Mouse (Mus musculus) stomach, embryonic 15.5 days (tissue): ENCODE measurements around the gene Afp. TPM values are rescaled to one million over a fixed set of nuclear protein-coding genes. Genes with fewer than 3 reads are reported as not detected.
A peak's percentile ranks its signal among the peaks of the same experiment; 100 is the strongest.

Experiments used
- ATAC-seq: fragments of 200-750 bp; cut with Nextera tagmentation; 2 replicates; pipeline ENCODE4 v1.8.0; 2017; ENCODE audit warnings: low read depth, moderate number of reproducible peaks, moderate TSS enrichment; ENCODE audit not compliant: insufficient read depth, low FRiP score
- H3K27ac ChIP-seq: fragments of 300-500 bp; sonication (generic); 2 replicates; pipeline ENCODE4 v1.5.1; 2015; ENCODE audit warnings: mild to moderate bottlenecking, inconsistent platforms
- H3K27me3 ChIP-seq: fragments of 300-500 bp; sonication (generic); replicated peaks from 2 replicates; pipeline ENCODE4 v1.6.1; 2015; ENCODE audit warnings: inconsistent platforms
- H3K36me3 ChIP-seq: fragments of 300-500 bp; sonication (generic); 2 replicates; pipeline ENCODE4 v1.6.1; 2015; ENCODE audit warnings: inconsistent platforms
- H3K4me1 ChIP-seq: fragments of 300-500 bp; sonication (generic); 2 replicates; pipeline ENCODE4 v1.6.1; 2015; ENCODE audit warnings: inconsistent platforms
- H3K4me2 ChIP-seq: fragments of 300-500 bp; sonication (generic); 2 replicates; pipeline ENCODE4 v1.6.1; 2015; ENCODE audit warnings: mild to moderate bottlenecking, inconsistent platforms
- H3K4me3 ChIP-seq: fragments of 300-500 bp; sonication (generic); replicated peaks from 2 replicates; pipeline ENCODE4 v1.5.1; 2015; ENCODE audit warnings: inconsistent platforms
- H3K9ac ChIP-seq: fragments of 300-500 bp; sonication (generic); 2 replicates; pipeline ENCODE4 v1.6.1; 2015; ENCODE audit warnings: inconsistent platforms
- H3K9me3 ChIP-seq: fragments of 300-500 bp; sonication (generic); 2 replicates; pipeline ENCODE4 v1.6.1; 2016; ENCODE audit warnings: inconsistent platforms
- WGBS: fragments of 180-500 bp; shearing (Covaris S2); methylation state at CpG from one replicate; pipeline ENCODE4 v1.1.7; 2015; 5-methylcytosine and 5-hydroxymethylcytosine counted together
- polyA plus RNA-seq: library from polyadenylated mRNA; unstranded; fragments of >200 nt; fragmentation: Nextera tagmentation; extraction: Ambion mirVana; gene quantifications from 2 replicates; pipeline ENCODE4 v1.2.1, GENCODE M21; 2015

Gene Afp
- polyA plus RNA-seq, 1 experiment from 2014 or later: 621 TPM

DNA sequence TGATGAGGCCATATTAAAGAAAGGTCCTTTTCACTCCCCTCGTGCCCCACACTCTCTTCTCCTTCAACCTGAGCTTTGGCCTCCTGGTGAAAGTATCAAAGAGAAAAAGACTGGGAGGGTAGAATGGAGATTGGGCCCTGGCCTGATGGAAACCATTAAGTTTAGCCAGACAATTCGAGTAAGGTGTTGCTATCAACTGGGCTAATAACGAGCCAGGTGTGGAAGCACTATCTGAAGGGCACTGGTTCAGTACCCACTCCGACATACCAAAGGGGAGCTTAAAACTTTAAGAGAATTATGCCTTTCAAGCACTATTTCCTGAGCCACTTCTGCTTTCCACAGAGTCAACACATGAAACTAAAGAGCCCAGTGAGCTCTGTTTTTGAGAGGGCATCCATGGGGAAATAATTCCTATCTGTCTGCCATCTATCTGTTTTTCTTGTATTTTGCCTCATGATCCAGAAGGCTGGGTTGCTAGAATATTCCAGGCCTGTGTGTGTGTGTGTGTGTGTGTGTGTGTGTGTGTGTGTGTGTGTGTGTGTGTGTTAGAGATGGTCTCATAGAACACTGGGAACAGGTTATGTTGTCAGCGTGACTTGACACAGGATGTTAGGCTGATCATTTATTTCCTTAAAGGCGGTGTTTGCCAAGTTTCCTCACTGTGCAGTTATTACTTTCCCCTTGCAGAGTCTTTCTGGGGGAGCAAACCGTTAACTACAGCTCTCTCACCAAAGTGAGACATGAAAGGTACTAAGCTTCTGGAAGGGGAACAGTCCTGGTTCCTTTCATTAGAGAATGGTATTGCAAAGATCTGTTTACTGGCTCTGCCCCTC, 13.0 kb upstream of the Afp start:
- Histone ChIP-seq H3K4me3 (no peak overlapping the region), H3K9me3 (no peaks in the 10 kb centered on the region), H3K4me1 (no peaks in the 10 kb centered on the region), H3K4me2 (no peak overlapping the region), H3K27ac (no peak overlapping the region), H3K9ac (no peak overlapping the region), H3K27me3 (no peaks in the 10 kb centered on the region), H3K36me3 (no peaks in the 10 kb centered on the region)
- whole genome bisulfite sequencing: 64% methylated on average over 7 of the region's 7 CpGs
- no peak for ATAC-seq

DNA sequence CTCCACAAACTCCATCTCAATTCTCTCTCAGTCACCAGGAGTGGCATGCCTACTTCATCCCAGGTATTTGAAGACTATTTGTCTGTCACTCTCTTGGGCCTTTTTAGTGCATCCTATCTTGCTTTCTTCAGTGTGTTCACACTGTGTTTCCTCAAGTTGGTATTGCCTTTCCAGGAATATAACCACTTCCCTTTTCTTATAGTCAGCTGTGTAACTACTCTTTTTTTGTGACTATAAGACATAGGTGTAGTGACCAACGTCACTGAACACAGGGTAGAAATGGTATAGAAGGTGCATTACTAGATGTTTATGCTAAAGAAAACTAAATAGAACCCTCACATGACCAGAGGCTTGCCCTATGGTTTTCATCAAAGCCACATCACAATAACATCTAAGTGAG, 11.7 kb upstream of the Afp start:
- no peaks in the 10 kb centered on the region for H3K36me3 ChIP-seq
- H3K27ac ChIP-seq: no peak overlapping the region
- WGBS: 76% methylated on average over 1 of the region's 1 CpGs
- no peak overlapping the region for H3K4me3 ChIP-seq
- no peak for ATAC-seq
- H3K9ac ChIP-seq: no peak overlapping the region
- H3K4me2 ChIP-seq: no peak overlapping the region
- no peaks in the 10 kb centered on the region for H3K9me3 ChIP-seq
- H3K27me3 ChIP-seq: no peaks in the 10 kb centered on the region
- no peaks in the 10 kb centered on the region for H3K4me1 ChIP-seq

DNA sequence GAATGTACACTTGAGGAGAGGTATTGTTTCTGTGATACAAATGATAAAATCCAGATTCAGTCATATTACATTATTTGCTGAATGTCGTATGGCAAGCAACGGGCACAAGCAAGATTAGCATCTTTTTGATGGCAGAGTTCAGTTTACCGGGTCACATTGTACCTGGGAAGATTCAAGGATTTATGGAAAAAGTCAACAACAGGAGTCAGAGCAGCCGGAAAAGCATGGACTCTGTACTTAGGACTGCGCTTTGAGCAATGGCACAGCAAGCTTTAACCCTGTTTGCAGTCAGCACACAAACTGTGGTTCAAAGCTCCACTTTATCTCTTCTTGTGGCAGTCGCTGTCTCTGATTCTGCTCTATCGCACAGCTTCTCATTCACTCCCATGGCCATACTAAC, 4.9 kb upstream of the Afp start:
- Histone ChIP-seq H3K4me3 (no peak overlapping the region), H3K27ac (no peak overlapping the region), H3K4me2 (no peak overlapping the region), H3K27me3 (no peaks in the 10 kb centered on the region), H3K36me3 (no peaks in the 10 kb centered on the region), H3K4me1 (no peaks in the 10 kb centered on the region), H3K9me3 (no peaks in the 10 kb centered on the region), H3K9ac (no peak overlapping the region)
- WGBS: 74% methylated on average over 7 of the region's 7 CpGs
- ATAC-seq: peak; percentile 29; the same call in 1 of the 2 replicates

DNA sequence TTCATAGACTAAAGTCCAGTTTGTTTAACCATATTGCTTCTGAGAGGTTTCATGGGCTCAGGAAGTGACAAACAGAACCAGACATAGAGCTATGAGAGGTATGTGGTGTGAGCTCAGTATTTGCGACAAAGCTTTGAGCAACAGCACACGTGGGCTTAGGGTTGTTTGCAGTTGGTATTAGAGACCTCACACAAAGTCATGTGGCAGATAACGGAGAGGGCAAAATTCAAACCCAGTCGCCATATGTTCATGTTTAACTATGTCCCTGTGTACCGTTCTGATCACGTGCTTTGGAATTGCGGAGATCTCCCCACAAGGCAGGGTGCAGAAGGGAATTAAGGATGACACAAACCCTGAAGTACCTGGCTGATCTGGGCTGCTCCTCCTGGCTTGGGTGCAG, 2.2 kb upstream of the Afp start:
- WGBS: 54% methylated on average over 7 of the region's 7 CpGs
- Histone ChIP-seq H3K36me3 (no peaks in the 10 kb centered on the region), H3K4me3 (no peak overlapping the region), H3K27ac (no peak overlapping the region), H3K27me3 (no peaks in the 10 kb centered on the region), H3K9ac (no peak overlapping the region), H3K4me1 (0 out of 2 replicates have a peak, but pooled peaks cover 4% of the 10 kb centered on the region), H3K9me3 (no peaks in the 10 kb centered on the region), H3K4me2 (no peak overlapping the region)
- peak; percentile 67 for ATAC-seq

DNA sequence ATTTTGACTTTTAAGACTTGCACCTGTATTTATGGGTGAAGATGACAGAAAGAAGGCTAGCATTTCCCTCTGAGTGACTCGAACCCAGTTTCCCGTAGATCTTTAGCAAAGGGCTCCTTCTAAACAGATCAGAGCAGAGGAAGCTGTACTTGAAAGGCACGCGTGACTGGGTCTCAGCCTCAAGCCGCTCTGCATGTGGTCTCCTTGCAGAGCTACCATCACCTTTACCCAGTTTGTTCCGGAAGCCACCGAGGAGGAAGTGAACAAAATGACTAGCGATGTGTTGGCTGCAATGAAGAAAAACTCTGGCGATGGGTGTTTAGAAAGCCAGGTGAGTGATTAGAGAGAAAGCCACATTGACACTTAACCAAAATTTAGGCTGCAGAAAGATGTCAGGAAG, 1.9 kb downstream of the Afp start:
- no peak overlapping the region for H3K27ac ChIP-seq
- H3K4me2 ChIP-seq: no peak overlapping the region
- H3K4me1 ChIP-seq: 0 out of 2 replicates have a peak, but pooled peaks cover 4% of the 10 kb centered on the region
- 85% methylated on average over 9 of the region's 9 CpGs for WGBS
- H3K27me3 ChIP-seq: no peaks in the 10 kb centered on the region
- no peak overlapping the region for H3K4me3 ChIP-seq
- ATAC-seq: no peak
- H3K36me3 ChIP-seq: no peaks in the 10 kb centered on the region
- no peaks in the 10 kb centered on the region for H3K9me3 ChIP-seq
- no peak overlapping the region for H3K9ac ChIP-seq

DNA sequence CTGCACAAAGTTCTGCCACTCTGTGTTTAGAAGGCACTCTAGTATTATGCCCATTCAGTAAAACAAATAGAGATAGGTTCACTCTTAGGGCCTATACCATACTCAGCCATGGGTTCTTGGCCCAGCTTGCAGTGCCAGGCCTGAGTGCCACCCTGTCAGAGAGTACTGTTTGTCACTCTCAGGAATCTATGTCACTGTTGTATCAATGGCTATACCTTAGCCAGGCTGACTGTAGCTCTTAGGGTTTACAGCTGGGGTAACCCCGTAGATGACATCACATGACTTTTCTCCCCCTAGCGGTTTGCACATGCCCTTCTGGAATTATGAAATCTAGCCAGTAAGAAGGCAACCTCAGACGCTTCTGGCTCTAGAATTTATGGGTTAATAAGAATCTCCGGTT, 3.8 kb downstream of the Afp start:
- Histone ChIP-seq H3K36me3 (no peaks in the 10 kb centered on the region), H3K4me3 (no peak overlapping the region), H3K27ac (no peak overlapping the region), H3K27me3 (no peaks in the 10 kb centered on the region), H3K9ac (no peak overlapping the region), H3K4me2 (no peak overlapping the region), H3K4me1 (0 out of 2 replicates have a peak, but pooled peaks cover 4% of the 10 kb centered on the region), H3K9me3 (no peaks in the 10 kb centered on the region)
- peak; percentile 49; the same call in 1 of the 2 replicates for ATAC-seq
- 90% methylated on average over 4 of the region's 4 CpGs for WGBS

DNA sequence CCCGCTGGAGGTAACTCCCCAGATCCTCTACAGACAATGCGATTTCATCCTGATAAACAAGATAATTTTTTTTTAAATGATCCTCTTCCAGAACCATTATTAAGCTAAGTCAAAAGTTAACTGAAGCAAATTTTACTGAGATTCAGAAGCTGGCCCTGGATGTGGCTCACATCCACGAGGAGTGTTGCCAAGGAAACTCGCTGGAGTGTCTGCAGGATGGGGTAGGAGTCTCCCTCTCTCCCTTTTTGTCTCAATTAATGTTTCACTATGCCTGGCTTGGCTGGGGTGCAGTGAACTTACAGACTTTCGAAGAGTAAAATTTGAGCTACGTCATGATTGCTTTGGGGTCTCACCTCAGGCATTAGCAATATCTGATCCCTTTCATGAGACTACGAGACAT, 9.0 kb downstream of the Afp start:
- no peak for ATAC-seq
- WGBS: 69% methylated on average over 7 of the region's 7 CpGs
- Histone ChIP-seq H3K9me3 (no peaks in the 10 kb centered on the region), H3K36me3 (no peaks in the 10 kb centered on the region), H3K4me2 (no peak overlapping the region), H3K27me3 (no peaks in the 10 kb centered on the region), H3K9ac (no peak overlapping the region), H3K4me3 (no peak overlapping the region), H3K27ac (no peak overlapping the region), H3K4me1 (no peaks in the 10 kb centered on the region)

DNA sequence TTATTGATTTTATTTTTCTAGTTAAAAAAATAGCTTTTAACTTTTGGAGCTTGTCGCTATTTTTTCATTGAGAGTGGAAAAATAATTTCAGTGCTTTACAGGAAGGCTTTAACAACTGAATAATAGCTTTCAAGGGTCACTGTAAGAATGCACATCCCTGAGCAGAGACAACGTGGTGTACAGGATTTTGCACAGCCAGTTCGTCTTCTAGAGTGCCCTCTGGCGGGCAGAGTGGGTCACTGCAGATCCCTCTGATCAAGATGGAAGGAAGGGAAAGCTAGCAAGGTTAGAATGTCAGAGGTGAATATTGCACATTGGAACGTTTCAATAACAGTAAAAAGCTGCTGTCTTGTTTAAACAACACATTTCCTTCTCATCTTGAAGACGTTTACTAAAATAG, 10.2 kb downstream of the Afp start:
- no peak overlapping the region for H3K4me2 ChIP-seq
- ATAC-seq: no peak
- no peak overlapping the region for H3K4me3 ChIP-seq
- WGBS: 4% methylated on average over 6 of the region's 6 CpGs
- H3K4me1 ChIP-seq: no peaks in the 10 kb centered on the region
- no peaks in the 10 kb centered on the region for H3K36me3 ChIP-seq
- no peaks in the 10 kb centered on the region for H3K27me3 ChIP-seq
- no peaks in the 10 kb centered on the region for H3K9me3 ChIP-seq
- H3K9ac ChIP-seq: no peak overlapping the region
- no peak overlapping the region for H3K27ac ChIP-seq

DNA sequence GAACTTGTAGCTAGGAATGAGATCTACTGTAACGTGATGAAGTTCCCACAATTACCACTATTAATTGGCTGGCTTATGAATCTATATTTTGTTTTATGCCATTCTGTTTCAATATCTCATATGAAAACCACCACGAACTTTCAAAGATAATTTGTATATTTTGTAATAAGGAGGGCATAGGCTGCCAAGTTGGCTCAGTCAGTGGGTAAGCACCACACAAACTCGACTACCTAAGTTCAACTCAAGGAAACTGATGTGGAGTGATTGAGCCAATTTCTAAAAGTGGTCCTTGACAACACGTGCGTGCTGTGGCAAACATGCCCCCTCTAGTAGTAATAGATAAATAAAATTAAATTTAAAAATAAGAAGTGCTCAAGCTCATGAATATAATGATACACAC, 11.2 kb downstream of the Afp start:
- Histone ChIP-seq H3K27me3 (no peaks in the 10 kb centered on the region), H3K27ac (no peak overlapping the region), H3K4me1 (no peaks in the 10 kb centered on the region), H3K4me3 (no peak overlapping the region), H3K4me2 (no peak overlapping the region), H3K36me3 (no peaks in the 10 kb centered on the region), H3K9me3 (no peaks in the 10 kb centered on the region), H3K9ac (no peak overlapping the region)
- WGBS: 87% methylated on average over 5 of the region's 5 CpGs
- no peak for ATAC-seq

DNA sequence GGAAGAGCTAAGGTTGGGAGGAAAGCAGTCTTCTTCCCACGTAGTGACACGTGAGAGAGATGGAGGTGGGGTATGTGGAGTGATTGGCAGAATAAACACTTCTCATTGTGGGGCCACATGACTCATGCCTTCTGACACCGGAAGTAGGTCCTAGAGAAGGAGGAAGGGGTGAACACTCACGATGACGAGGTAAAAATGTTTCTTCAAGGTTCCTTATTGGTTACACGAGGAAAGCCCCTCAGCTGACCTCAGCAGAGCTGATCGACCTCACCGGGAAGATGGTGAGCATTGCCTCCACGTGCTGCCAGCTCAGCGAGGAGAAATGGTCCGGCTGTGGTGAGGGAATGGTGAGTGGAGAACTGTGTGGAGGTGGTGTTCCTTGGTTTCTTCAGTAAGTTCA, 14.2 kb downstream of the Afp start:
- H3K4me3 ChIP-seq: no peak overlapping the region
- no peak for ATAC-seq

DNA sequence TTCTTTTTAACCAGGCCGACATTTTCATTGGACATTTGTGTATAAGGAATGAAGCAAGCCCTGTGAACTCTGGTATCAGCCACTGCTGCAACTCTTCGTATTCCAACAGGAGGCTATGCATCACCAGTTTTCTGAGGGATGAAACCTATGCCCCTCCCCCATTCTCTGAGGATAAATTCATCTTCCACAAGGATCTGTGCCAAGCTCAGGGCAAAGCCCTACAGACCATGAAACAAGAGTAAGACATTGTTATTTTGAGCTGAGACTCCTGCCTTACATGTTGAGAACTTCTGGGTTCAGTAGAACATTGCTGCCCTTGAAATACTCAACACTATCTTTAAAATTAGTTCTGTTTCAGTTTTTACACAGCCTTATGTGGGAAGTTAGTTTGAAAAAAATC, 16.0 kb downstream of the Afp start:
- no peak overlapping the region for H3K27ac ChIP-seq
- H3K4me3 ChIP-seq: no peak overlapping the region
- no peaks in the 10 kb centered on the region for H3K36me3 ChIP-seq
- H3K4me2 ChIP-seq: no peak overlapping the region
- no peak overlapping the region for H3K9ac ChIP-seq
- WGBS: 59% methylated on average over 2 of the region's 2 CpGs
- H3K4me1 ChIP-seq: no peaks in the 10 kb centered on the region
- no peaks in the 10 kb centered on the region for H3K27me3 ChIP-seq
- no peaks in the 10 kb centered on the region for H3K9me3 ChIP-seq
- ATAC-seq: no peak

More for the DNA sequence above, 14.2 kb downstream of the Afp start:
- H3K4me2 ChIP-seq: no peak overlapping the region
- H3K9me3 ChIP-seq: no peaks in the 10 kb centered on the region
- H3K9ac ChIP-seq: no peak overlapping the region
- H3K4me1 ChIP-seq: no peaks in the 10 kb centered on the region
- WGBS: 64% methylated on average over 11 of the region's 11 CpGs
- H3K36me3 ChIP-seq: no peaks in the 10 kb centered on the region
- no peaks in the 10 kb centered on the region for H3K27me3 ChIP-seq
- no peak overlapping the region for H3K27ac ChIP-seq

DNA sequence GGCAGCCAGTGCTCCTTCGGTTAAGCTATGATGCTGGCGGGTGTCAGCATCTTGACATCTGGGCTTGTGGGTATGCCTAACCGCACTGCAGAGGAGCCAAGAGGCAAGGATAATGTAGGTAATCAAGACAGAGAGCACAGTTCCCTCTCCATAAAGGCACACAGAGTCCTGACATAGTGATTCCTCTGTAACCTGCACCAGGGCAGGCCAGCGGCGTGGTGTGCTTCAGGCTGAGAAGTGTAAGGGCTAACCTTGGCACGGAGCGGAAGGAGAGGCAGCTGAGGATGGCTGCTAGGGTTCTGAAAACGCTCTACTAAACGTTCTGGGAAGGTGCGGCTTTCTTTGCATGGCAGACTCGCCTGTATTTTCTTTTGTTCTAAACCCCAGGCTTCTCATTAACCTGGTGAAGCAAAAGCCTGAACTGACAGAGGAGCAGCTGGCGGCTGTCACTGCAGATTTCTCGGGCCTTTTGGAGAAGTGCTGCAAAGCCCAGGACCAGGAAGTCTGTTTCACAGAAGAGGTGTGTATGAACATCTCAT, 16.9 kb downstream of the Afp start:
- no peaks in the 10 kb centered on the region for H3K9me3 ChIP-seq
- no peaks in the 10 kb centered on the region for H3K4me1 ChIP-seq
- H3K9ac ChIP-seq: no peak overlapping the region
- no peaks in the 10 kb centered on the region for H3K36me3 ChIP-seq
- no peak overlapping the region for H3K4me3 ChIP-seq
- WGBS: 62% methylated on average over 13 of the region's 13 CpGs
- H3K4me2 ChIP-seq: no peak overlapping the region
- no peaks in the 10 kb centered on the region for H3K27me3 ChIP-seq
- H3K27ac ChIP-seq: no peak overlapping the region
- ATAC-seq: no peak
